Mouse (Mus musculus) lung, adult 2 months (tissue): ENCODE results near the gene Rwdd3.

Source experiments
- CTCF ChIP-seq: fragments of 200-500 bp; IDR thresholded peaks from 2 replicates; pipeline ENCODE4 v1.5.1; 2011; ENCODE audit warnings: mild to moderate bottlenecking, low read length, control low read depth; ENCODE audit not compliant: insufficient read depth
- POLR2A ChIP-seq: fragments of 200-500 bp; IDR thresholded peaks from 2 replicates; pipeline ENCODE4 v1.6.1; 2011; ENCODE audit warnings: low read depth, mild to moderate bottlenecking, control low read depth, low read length, borderline replicate concordance; ENCODE audit errors: extremely low read depth

DNA sequence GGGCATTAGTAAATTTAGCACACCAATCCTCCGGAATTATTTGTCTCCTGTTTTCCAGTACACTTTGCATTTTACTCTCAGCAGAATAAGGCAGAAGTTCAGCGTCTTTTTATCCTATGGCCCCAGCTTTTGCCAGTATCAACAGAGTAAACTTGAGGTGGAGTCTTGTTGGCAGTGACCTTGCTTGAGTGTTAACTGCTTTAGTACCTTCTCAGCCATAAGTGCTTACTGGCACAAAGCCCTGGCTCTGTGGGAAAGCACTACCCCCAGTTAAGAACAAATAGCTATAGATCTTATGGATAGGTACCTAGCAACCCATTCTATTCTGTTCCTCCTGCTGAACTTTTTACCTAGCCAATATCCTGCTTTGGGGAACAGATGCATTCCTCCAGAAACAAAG lies 17.7 kb upstream of the Rwdd3 start:
- TF ChIP-seq CTCF: no peak
- no peak for TF ChIP-seq POLR2A
